Mouse (Mus musculus): ENCODE measurements around the gene Atg16l1.

Atg16l1 gene

GRCm38 (mm10) chr1:87829621-87830211 is 74.0 kb downstream of the Atg16l1 start:
- no peak for DNase-seq (ENCODE audit: low spot score)

GRCm38 (mm10) chr1:87836453-87836852 is 80.8 kb downstream of the Atg16l1 start:
- no peak for DNase-seq (ENCODE audit: low spot score)

GRCm38 (mm10) chr1:87837018-87837417 is 81.3 kb downstream of the Atg16l1 start:
- DNase-seq (ENCODE audit: low spot score), result no peak

GRCm38 (mm10) chr1:87840411-87841208 is 84.9 kb downstream of the Atg16l1 start:
- peak; percentile 20 for DNase-seq (ENCODE audit: low spot score)

All from yolk sac, embryonic 10.5 days (tissue).